Mouse (Mus musculus) 416B (cell line): Measurements from ENCODE around the gene Cpsf4l.
"Not testable (repeated sequence)": the region's sequence is repeated elsewhere in the genome, so short reads cannot be mapped to it uniquely, and the experiment has no call there.

ENCODE experiments used
- DNase-seq: peaks from one replicate; pipeline ENCODE4 v3.0.0; 2011; ENCODE audit warnings: low read depth

The Cpsf4l gene

GRCm38 (mm10) chr11:113666648-113667047 is 43.2 kb downstream of the Cpsf4l start:
- no peak for DNase-seq

GRCm38 (mm10) chr11:113666205-113666604 is 43.6 kb downstream of the Cpsf4l start:
- DNase-seq: no peak

- DNase-seq: no peak
Measured at GRCm38 (mm10) chr11:113664279-113664678, 45.5 kb downstream of the Cpsf4l start.

GRCm38 (mm10) chr11:113661835-113662351 is 47.9 kb downstream of the Cpsf4l start:
- DNase-seq: no peak

GRCm38 (mm10) chr11:113660940-113661339 is 48.9 kb downstream of the Cpsf4l start:
- DNase-seq: peak; percentile 65

GRCm38 (mm10) chr11:113660213-113660612 is 49.6 kb downstream of the Cpsf4l start:
- not testable (repeated sequence) for DNase-seq

- no peak for DNase-seq
Measured at GRCm38 (mm10) chr11:113658763-113659162, 51.1 kb downstream of the Cpsf4l start.

GRCm38 (mm10) chr11:113658319-113658718 is 51.5 kb downstream of the Cpsf4l start:
- no peak for DNase-seq

GRCm38 (mm10) chr11:113657221-113657620 is 52.6 kb downstream of the Cpsf4l start:
- DNase-seq: no peak

- DNase-seq: no peak
Measured at GRCm38 (mm10) chr11:113656511-113656932, 53.3 kb downstream of the Cpsf4l start.

GRCm38 (mm10) chr11:113654561-113655270 is 55.1 kb downstream of the Cpsf4l start:
- no peak for DNase-seq

GRCm38 (mm10) chr11:113654105-113654504 is 55.7 kb downstream of the Cpsf4l start:
- DNase-seq: no peak

- no peak for DNase-seq
Measured at GRCm38 (mm10) chr11:113652516-113652915, 57.3 kb downstream of the Cpsf4l start.

- no peak for DNase-seq
Measured at GRCm38 (mm10) chr11:113651907-113652273, 57.9 kb downstream of the Cpsf4l start.

- no peak for DNase-seq
Measured at GRCm38 (mm10) chr11:113651206-113651906, 58.5 kb downstream of the Cpsf4l start.

GRCm38 (mm10) chr11:113649353-113650210 is 60.2 kb downstream of the Cpsf4l start, which contains the start of gene Slc39a11:
Gene Slc39a11 (minus strand): TSS chr11:113650079.
- peak; percentile 69 for DNase-seq

GRCm38 (mm10) chr11:113648690-113649352 is 61.0 kb downstream of the Cpsf4l start, which contains the start of gene Cog1:
Gene Cog1 (plus strand): TSS chr11:113649169.
- DNase-seq: no peak
